Mouse (Mus musculus): ENCODE measurements around the gene Armc7.
"Not testable (repeated sequence)": the region's sequence is repeated elsewhere in the genome, so short reads cannot be mapped to it uniquely, and the experiment has no call there.

Gene Armc7

GRCm38 (mm10) chr11:115490441-115491355 lies 15.2 kb downstream of the Armc7 start:
- DNase-seq (ENCODE audit: low read depth, low spot score), result no peak

- peak; percentile 91 for DNase-seq (ENCODE audit: low read depth, low spot score)
Measured at GRCm38 (mm10) chr11:115491356-115492083, 16.1 kb downstream of the Armc7 start, which contains the start of gene Nt5c. Nt5c (minus strand) TSS chr11:115491862.

GRCm38 (mm10) chr11:115492387-115492786 lies 16.9 kb downstream of the Armc7 start:
- DNase-seq (ENCODE audit: low read depth, low spot score), result no peak

GRCm38 (mm10) chr11:115496559-115496958 lies 21.1 kb downstream of the Armc7 start:
- DNase-seq (ENCODE audit: low read depth, low spot score), result not testable (repeated sequence)

GRCm38 (mm10) chr11:115502636-115503035 lies 27.2 kb downstream of the Armc7 start:
- no peak for DNase-seq (ENCODE audit: low read depth, low spot score)

- no peak for DNase-seq (ENCODE audit: low read depth, low spot score)
Measured at GRCm38 (mm10) chr11:115506586-115506985, 31.1 kb downstream of the Armc7 start.

- peak; percentile 66 for DNase-seq (ENCODE audit: low read depth, low spot score)
Measured at GRCm38 (mm10) chr11:115508061-115508460, 32.6 kb downstream of the Armc7 start.

GRCm38 (mm10) chr11:115509773-115510506 lies 34.5 kb downstream of the Armc7 start:
- no peak for DNase-seq (ENCODE audit: low read depth, low spot score)

GRCm38 (mm10) chr11:115510507-115510888 lies 35.0 kb downstream of the Armc7 start:
- DNase-seq (ENCODE audit: low read depth, low spot score), result peak; percentile 58

- no peak for DNase-seq (ENCODE audit: low read depth, low spot score)
Measured at GRCm38 (mm10) chr11:115511121-115511520, 35.7 kb downstream of the Armc7 start.

- DNase-seq (ENCODE audit: low read depth, low spot score), result no peak
Measured at GRCm38 (mm10) chr11:115512004-115512403, 36.5 kb downstream of the Armc7 start.

GRCm38 (mm10) chr11:115512407-115513183 lies 37.1 kb downstream of the Armc7 start:
- DNase-seq (ENCODE audit: low read depth, low spot score), result peak; percentile 84

- DNase-seq (ENCODE audit: low read depth, low spot score), result peak; percentile 68
Measured at GRCm38 (mm10) chr11:115513271-115514237, 38.1 kb downstream of the Armc7 start.

- DNase-seq (ENCODE audit: low read depth, low spot score), result peak; percentile 98
Measured at GRCm38 (mm10) chr11:115514238-115514663, 38.8 kb downstream of the Armc7 start, which contains the start of gene Jpt1. Jpt1 (minus strand) TSS chr11:115514387.

- peak; percentile 62 for DNase-seq (ENCODE audit: low read depth, low spot score)
Measured at GRCm38 (mm10) chr11:115515021-115515420, 39.6 kb downstream of the Armc7 start.

- no peak for DNase-seq (ENCODE audit: low read depth, low spot score)
Measured at GRCm38 (mm10) chr11:115516942-115517341, 41.5 kb downstream of the Armc7 start.

- peak; percentile 78 for DNase-seq (ENCODE audit: low read depth, low spot score)
Measured at GRCm38 (mm10) chr11:115518693-115519092, 43.2 kb downstream of the Armc7 start.

- peak; percentile 61 for DNase-seq (ENCODE audit: low read depth, low spot score)
Measured at GRCm38 (mm10) chr11:115519581-115519980, 44.1 kb downstream of the Armc7 start.

GRCm38 (mm10) chr11:115520218-115520617 lies 44.8 kb downstream of the Armc7 start:
- no peak for DNase-seq (ENCODE audit: low read depth, low spot score)

GRCm38 (mm10) chr11:115521080-115521479 lies 45.6 kb downstream of the Armc7 start:
- DNase-seq (ENCODE audit: low read depth, low spot score), result no peak
